Mouse (Mus musculus) thymus, postnatal 36 days (tissue): ENCODE data around the gene Fndc5.

Source experiments
- DNase-seq, 2 experiments: peaks; one replicate each; pipeline ENCODE4 v3.0.0; 2022; ENCODE audit warnings: mixed read lengths in 2 of 2

The Fndc5 gene

DNA sequence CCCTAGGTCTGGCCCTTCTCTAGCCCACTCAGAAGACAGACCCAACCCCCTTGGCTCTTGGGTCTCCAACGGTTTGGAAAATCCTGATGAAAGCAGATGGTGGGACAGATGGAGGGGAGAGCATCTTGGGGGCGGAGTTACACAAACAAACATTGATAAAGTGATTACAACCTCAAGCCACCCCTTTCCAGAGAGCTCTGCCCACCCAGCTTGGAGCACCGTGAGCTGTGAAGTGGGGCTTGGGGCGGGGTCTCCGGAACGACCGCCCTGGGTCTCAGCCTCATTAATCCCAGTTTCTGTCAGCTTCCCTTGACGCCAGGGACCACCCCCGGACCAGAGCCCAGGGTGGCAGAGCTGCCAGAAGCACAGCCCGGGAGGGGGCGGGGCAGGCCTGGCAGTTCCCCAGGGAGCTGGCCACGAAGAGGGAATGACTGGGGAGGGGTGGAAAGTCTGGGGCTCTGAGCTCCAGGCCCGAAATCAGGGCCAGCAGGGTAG lies 12.1 kb upstream of the Fndc5 start:
- DNase-seq = no peak

DNA sequence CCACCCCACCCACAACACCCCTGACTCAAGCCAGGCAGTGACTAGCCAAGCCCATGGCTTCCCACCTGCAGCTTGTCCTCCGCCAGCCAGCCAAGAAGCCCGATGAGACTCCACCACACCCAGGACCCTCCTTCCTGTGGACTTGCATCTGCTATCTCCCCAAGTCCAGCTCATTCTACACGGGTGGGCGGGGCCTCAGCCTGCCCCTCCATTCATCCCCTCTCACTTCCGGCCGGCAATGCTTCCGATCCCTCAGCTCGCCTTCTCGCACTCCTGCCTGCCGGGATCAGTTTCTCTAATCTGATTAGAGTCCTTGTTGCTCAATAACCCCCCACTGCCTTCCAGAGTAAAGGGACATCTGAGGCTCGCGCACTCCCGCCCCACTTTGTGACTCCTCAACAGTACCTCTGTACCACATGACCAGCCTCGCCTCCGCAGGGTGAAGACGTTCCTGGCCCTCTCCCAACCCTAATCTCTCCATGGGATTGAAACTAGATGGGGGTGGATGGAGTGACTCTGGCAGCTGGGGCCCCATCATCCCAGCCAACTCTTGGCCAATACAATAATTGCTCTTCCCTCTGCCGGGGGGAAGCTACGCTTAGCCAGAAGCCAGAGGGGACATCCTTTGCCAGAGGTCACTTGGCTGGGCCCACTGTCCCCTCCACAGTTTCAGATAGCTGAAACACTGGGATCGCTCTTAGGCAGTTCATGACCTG lies 10.9 kb upstream of the Fndc5 start:
- no peak for DNase-seq

DNA sequence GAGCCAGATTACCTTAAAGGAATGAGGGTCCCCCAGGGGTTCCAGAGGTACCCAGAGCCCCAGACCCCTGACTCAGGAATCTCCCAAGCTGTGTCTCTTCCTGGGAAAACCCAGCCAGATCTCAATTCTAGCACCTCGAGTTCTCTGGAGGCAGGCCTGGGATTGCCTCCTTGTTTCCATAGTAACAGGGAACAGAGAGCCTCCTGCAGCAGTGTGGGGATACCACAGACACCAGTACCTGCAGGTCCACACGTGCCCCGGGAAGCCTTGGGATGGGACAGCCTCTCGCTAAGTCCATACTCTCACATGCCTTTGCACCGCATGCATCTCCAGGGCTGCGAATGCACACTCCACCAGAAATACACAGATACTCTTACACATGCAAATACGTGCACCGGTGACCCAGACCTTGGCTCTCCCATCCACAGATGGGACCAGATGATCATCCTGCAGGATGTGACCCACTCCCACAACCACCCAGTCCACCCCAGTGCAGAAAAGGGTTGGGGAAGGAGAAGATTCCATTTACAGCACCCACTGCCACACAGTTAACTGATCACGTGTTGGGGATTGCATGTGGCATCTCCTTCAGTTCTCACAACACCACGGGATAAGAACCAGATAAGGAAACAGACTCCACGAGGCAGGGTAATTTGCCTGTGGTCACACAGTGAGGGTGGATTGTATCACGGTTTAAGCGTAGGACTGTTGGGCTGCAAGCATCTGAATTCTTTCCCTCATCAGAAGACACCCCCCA lies 8.0 kb upstream of the Fndc5 start:
- DNase-seq = no peak

DNA sequence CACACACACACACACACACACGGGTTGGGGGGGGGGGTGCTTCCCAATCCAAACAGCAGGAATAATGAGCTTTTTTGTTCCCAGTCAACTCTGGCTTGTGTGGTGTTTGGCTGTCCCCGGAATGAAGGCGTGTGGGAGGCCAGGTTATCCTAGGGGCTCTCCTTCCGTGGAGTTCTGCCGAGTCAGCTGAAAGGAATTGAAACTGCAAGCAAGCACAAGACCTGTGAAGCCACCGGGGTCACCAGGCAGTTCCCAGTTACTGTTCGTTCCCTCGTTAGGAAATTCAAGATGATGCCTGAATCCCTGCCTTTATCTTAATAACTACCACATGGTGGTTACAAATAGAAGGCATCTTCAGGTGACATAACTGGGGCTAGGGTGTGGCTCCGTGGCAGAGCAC lies 7.4 kb upstream of the Fndc5 start:
- DNase-seq = no peak

DNA sequence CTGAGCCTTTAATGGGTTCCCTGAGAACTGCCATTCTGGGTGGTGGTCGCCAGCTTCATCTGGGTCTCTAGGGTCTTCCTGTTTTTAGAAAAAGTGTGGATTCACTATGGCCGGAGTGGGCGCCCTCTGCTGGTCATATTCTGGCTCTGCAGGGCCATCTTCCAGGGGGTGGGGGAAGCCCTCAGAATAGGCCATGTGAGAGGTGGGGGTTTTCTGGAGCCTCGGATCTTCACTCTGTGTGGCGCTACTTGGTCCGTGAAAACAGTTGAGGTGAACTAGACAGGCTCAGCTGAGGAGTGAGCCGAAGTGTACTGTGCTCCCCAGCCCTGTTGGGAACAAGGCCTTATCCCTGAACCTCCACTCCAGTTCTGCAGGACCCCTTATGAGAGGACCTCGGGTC lies 6.7 kb upstream of the Fndc5 start:
- peak; percentile 33 to 48 for DNase-seq

DNA sequence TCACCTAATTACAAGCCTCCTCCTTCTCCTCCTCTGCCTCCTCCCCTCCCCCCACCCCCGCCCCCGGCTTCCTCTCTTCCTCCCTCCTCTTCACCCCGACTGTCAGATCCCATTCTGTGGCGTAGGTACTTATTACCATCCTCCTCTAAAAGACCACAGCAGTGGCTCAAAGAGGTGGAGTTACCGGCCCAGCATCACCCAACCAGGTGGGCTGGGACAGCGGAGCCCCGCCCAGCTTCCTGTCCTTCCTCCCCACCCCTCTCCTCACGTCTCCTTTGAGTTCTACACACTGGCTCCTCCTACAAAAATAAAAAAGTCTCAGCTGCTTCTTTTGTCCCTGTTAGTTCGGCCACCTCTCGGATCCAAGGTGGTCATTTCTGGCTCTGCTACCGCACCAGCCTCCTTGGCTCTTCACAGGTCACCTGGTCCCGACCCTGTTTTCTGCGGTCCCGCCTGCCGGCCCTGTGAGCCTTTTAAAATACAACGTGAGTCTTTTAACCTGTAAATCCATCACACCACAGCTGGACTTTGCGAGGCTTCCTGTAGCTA lies 6.0 kb upstream of the Fndc5 start:
- peak; percentile 47 to 67 for DNase-seq

DNA sequence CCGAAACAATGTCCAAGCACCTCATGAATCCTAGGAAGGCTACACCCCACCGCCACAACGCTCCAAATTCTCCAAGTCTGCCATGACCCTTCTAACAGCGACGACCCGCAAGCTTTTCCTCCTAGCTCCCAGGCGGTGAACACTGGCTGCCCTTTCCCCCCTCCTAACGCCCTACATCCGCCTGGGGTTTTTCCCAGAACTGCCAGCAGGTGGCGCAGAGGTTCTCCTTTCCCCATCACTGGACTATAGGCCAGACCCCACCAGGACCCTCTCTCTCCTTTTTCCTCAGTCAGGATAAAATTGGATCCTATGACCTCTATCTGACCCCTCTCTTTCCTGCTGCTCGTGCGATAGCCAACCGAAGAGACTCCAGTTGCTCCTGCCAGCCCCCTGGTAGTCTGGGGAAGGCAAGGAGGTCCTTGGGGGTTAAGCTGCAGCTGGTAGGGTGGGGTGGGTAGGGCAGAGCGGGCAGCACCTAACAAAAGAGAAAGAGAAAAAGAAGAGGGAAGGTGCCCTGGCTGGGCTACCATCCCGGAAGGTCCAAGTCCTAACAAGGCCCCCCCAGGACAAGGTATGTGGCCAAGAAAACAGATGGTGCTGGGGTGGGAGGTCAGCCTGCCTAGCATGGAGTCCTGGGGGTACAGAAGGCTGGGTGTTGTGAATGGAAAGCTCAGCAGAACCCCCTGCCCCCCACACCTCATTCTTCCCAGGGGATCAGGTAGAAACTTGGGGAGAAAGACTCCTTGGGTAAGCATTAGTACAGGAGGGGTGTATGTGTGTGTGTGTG lies 1.8 kb upstream of the Fndc5 start:
- peak; percentile 68 to 79 for DNase-seq

DNA sequence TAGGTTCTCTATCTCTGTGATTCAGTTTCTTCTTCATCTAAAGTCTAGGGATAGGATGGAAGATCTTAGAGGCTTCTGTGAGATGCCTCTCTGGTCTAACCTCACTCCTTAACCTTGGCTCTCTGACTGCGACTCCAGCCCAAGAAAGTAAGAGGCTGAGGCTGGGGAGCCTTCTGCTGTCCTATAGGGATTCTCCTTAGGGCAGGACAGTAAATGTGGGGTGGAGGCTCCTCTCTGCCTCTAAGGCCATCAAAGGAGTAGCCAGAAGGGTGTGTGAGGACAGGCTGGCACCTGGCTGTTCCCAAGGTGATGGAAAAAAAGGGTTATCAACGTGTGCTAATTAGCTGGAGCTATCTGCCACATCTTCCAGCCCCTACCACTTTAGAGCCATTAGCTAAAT lies 1.2 kb upstream of the Fndc5 start:
- no peak for DNase-seq

DNA sequence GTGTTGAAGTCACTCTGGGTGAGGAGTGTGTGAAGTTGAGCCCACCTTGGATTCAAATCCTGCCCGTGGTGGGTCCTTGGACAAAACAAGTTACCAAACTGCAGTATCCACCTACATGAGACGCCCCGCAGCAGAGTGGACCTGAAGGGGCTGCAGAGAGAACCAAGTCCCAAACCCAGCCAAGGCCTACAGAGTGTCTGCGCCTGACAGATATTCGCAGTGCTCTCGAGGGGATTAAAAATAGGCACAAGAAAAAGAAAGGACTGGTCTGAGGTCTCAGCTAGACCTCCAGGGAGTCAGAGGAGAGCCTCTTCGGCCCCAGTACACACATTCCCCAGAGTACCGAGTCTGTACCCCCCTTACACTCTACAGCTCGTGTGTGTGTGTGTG lies 615 bp upstream of the Fndc5 start:
- DNase-seq = no peak

DNA sequence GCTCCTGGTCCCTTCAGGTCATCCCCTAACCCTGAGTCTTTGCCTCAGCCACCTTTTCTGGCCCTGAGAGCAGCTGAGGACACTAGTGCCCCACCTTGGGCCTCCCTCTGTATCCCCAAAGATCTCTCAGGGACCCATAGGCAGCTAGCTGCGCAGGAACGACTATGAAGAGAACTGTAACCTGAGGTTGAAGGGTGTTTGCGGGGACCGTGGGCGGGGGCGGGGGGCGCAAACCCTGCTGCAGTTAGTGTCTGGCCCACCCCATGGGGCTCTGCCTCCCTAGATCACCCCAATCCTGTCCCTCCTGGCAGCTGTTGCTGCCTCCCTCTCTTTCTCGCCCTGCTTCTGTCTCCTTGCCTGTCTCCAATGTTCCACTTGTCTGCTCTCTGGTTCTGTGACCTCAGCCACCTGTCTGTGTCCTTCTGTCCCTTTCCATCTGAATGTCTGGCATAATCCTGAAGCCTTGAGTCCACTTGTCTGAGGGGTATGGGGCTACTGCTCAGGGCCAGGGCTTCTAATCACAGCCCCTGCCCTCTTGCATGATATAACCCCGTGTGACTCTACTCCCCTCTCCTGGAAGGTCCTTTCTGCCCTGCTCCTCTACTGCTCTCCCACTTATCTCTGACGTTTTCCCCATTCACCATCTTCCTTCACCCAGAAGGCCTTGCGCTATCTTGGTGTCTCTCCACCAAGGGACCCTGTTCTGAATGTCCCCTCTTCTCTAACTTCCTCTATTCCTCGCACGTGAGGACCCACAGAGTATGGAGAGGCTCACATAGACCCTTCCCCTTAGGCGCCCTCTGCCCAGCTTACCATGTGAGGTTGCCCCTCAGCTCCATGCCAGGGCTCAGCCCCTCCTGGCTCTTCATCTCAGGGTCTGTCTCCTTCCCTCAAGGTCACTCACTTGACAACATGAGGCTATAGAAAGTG lies 858 bp downstream of the Fndc5 start:
- DNase-seq = no peak

DNA sequence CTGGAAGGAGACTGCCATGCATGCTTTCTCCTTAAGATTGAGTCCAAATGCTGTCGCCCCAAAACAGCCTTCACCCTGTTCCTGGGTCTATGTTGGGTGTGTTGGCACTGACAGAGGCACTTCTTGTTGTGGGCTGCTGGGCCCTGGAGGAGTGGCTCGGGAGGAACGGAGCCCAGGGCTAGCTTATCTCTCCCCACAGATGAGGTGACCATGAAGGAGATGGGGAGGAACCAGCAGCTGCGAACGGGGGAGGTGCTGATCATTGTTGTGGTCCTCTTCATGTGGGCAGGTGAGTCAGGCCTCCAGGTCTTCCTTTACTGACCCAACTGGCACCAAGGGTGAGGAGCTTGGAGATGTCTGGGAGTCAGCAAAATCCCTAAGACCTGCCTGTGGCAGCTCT lies 2.8 kb downstream of the Fndc5 start:
- no peak for DNase-seq

DNA sequence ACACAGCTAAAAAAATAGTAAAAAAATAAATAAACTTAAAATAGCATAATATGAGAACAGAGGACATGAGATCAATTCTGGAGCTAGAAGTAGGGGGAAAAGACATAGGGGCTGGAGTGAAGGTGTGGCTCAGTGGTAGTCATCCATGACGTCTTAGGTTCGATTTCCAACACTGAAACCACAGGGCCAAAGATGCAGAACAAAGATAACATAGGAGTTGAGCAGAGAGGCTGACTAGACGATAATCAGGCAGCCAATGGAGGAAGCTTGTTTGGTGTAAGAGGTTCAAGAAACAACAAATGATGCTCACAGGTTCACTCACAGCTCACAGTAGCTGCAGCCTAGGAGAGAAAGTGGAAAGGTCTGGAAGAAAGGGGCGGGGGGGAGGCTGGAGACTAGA lies 4.0 kb downstream of the Fndc5 start:
- DNase-seq = no peak

DNA sequence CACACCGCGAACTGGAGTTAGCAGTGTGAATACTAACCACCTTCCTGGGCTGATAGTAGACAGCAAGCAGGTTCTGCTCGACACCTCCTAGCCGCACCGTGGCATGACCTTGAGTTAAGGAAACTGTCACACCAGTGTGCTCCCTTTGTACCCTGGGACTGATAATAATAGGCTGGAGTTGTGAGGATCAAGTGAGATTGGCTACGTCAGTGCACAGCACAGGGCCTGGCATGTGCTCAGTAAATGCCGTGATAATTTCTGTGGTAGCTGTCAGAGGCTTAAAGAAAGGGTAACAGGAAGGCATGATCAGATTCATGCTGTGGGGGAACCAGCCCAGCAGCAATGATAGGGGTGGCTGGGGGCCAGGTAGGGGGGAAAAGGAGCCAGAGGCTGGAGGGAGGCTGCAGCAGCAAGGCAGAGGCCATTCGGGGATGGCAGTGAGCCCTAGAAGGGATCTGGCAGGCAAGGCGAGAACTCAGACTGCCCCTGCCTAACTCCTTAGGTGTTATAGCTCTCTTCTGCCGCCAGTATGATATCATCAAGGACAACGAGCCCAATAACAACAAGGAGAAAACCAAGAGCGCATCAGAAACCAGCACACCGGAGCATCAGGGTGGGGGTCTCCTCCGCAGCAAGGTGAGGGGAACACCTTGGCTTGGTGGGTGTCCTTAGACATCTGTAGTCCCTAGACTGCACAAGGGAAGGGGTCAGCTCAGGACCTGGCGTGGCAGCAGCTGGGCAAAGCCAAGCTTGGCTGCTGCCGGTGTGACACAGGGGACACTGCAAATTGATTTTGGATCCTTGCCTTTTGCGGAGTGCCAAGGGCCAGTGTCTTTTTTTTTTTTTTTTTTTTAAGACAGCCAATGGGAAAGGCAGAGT lies 5.0 kb downstream of the Fndc5 start:
- DNase-seq = no peak

DNA sequence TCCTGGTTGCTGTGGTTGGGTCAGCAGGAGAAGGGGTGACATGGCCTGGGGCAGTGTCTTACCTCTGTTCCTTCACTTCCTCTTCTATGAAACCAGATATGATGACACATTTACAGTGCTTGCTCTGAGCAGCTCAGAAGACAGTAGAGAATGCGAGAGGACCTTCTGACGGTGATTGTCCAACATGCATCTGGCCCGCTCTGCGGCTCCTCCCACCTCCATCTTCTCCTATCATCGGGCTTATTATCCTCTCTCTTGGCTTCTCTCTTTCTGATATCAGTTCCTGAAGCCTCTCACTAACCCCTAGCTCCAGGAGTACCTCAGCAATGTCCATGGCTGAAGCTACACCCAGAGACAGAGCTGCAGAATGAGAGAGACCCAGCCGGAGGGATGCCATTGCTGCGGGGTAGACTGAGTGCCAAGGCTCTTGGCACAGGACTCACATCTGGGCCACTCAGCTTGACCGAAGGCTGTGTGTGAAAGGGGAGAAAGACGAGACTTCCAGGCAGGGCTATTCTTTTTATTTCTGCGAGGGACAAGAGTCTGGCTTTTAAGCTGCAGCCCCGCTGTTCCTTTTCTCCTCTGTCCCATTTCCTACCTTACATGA lies 5.7 kb downstream of the Fndc5 start:
- DNase-seq = no peak

DNA sequence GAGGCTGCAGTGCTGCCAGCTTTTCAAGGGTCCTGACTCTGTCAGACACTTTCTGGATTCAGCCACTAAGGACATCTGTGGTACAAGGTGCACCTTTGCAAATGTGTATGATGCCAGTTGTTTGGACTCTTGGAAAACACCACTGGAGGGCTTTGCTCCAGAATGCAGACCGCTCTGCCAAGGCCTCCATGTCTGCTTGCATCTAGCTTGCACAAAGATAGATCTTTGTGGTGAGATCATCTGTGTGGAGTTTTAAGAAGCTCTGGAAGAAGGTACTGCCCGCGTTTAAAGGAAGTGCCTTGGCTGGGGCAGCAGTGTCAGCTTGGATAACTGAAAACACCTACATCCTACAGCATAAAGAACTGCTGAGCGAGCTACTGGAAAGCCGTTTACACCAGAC lies 6.7 kb downstream of the Fndc5 start:
- no peak for DNase-seq

DNA sequence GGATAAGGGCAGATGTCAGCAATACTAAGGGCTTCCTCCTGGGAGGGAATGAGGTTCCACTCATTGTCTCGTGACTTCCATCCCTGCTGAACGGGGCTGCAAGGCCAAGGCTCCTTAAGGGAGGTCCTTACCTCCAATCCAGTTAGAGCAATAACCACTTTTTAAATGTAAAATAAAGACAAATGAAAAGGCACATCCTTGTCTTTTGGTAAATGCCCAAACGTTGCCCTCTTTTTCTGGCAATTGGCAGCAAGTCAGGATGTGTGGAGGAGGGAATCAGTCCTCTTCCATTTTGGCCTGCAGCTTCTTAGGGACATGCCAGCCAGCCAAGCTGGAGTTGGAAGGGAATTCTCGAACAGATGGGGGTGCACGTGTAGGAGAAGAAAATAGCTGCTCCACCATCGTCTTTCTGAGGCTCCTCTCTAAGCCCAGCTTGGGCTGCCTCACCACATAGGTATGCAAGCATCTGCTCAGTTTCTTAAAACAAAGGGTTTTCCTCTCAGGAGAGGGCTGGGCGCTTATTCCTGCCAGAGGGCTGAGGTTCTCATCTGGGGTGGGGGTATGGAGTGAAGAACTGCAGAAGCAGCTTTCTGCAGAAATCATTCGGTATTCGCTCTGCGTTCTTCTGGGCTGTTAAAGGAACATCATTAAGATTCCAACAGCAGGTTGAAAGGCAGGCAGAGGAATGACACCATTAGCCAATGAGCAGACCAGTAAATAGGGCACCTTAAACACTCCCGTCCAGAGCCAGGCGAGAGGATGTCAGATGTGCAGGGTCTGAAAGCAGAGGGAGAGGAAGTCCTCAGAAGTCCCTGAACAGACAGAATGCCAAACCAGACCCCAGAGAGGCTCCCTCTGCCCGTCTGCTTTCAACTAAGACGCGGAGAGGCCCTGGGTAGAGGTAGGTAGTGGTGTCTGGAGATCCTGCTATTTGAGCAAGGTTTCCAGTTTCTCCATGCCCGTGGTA lies 7.9 kb downstream of the Fndc5 start:
- DNase-seq = no peak

DNA sequence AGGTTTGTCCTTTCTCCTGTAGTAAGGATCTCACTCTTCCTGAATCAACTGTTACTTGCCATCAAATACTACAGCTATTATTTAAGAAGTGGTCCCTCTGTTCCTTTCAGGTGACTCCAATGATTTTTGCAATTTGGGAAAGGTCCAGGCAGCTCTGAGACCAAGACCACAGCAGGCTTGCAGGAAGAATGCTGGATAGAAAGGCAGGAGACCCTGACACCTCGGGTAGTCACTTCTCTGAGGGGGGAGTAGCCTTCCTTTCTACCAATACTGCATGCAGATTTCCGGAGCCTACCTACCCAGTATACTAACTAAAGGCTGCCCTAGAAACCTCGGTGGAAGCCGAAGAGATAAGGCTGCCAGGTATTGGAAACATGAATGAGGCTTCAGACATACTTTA lies 8.6 kb downstream of the Fndc5 start:
- DNase-seq = no peak

DNA sequence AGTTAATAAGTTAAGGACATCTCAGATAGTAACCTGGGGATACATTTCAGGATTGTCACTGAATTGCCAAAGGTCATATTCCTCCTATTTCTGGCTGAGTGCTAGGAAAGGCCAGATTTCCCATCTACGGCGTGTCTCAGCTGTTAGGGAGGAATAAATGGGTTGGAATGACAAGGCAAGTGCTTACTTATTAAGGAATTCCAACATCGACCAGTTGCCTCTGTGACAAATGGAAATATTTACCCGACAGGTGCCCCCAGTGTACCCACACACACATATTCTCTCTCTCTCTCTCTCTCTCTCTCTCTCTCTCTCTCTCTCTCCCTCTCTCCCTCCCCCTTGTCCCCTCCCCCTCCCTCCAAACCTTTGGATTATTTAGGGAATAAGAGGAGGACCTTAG lies 9.1 kb downstream of the Fndc5 start:
- no peak for DNase-seq

DNA sequence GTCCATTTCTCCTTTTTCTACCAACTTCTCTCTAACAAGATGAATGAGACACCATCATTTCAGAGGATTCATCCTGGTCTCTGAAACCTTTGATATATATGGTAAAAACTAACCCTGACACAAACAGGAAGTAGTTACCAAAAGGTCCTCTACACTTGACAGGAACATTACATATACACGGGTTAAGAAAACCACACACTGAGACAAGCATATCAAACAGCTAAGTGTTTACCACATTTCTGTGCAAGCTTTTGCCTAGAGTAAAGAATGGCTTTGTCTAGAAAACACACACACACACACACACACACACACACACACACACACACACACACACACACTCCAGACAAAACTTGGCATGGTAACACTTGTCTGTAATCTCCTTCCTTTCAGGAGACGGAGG lies 9.6 kb downstream of the Fndc5 start:
- DNase-seq = no peak
